Mouse (Mus musculus): Measurements from ENCODE around the gene Rbp2. TPM values are rescaled to one million over a fixed set of nuclear protein-coding genes. Genes with fewer than 3 reads are reported as not detected.

Gene Rbp2
- polyA plus RNA-seq, 1 experiment from 2014 or later, result 0.37 TPM

Other genes with a start within 250 kb of the Rbp2 start
- gene Nmnat3, start 198.7 kb upstream of the Rbp2 start, polyA plus RNA-seq (2015; fragmentation: Nextera tagmentation; extraction: Ambion mirVana), result 6.3 and 6.7 TPM in 2 replicates
- 54.1 and 61.1 TPM in 2 replicates for gene Rbp1, start 63.2 kb upstream of the Rbp2 start, polyA plus RNA-seq (2015; fragmentation: Nextera tagmentation; extraction: Ambion mirVana)
- 163 and 164 TPM in 2 replicates for gene Copb2, start 77.6 kb downstream of the Rbp2 start, polyA plus RNA-seq (2015; fragmentation: Nextera tagmentation; extraction: Ambion mirVana)
- gene Mrps22, start 115.5 kb downstream of the Rbp2 start, polyA plus RNA-seq (2015; fragmentation: Nextera tagmentation; extraction: Ambion mirVana), result 56.5 and 58.9 TPM in 2 replicates

All from embryonic facial prominence, embryonic 13.5 days (tissue).